Mouse (Mus musculus) thymus, adult 2 months (tissue): Measurements from ENCODE around the gene Lpin2. TPM values are rescaled to one million over a fixed set of nuclear protein-coding genes. Genes with fewer than 3 reads are reported as not detected.

Experiments used
- DNase-seq: peaks from one replicate; pipeline ENCODE4 v3.0.0; 2021
- H3K27ac ChIP-seq: fragments of 200-500 bp; 2 replicates; pipeline ENCODE4 v1.5.1; 2012; ENCODE audit warnings: low read length, control low read depth; ENCODE audit not compliant: control insufficient read depth, insufficient read depth
- H3K27me3 ChIP-seq: fragments of 200-500 bp; 2 replicates; pipeline ENCODE4 v1.6.1; 2012; ENCODE audit warnings: mild to moderate bottlenecking, low read length, moderate library complexity, mixed read lengths; ENCODE audit not compliant: control insufficient read depth, insufficient read depth
- H3K36me3 ChIP-seq: fragments of 200-500 bp; 2 replicates; pipeline ENCODE4 v1.6.1; 2012; ENCODE audit warnings: mild to moderate bottlenecking, low read length, moderate library complexity; ENCODE audit not compliant: control insufficient read depth, insufficient read depth
- H3K4me1 ChIP-seq: fragments of 200-500 bp; replicated peaks from 2 replicates; pipeline ENCODE4 v1.6.1; 2012; ENCODE audit warnings: low read length; ENCODE audit not compliant: control insufficient read depth, insufficient read depth
- H3K4me3 ChIP-seq: fragments of 200-500 bp; 2 replicates; pipeline ENCODE4 v1.5.1; 2012; ENCODE audit warnings: mild to moderate bottlenecking, low read length, control low read depth, moderate library complexity; ENCODE audit not compliant: control insufficient read depth, insufficient read depth
- CTCF ChIP-seq: fragments of 200-500 bp; IDR thresholded peaks from 2 replicates; pipeline ENCODE4 v1.5.1; 2012; ENCODE audit warnings: mild to moderate bottlenecking, control low read depth, low read length, moderate library complexity, borderline replicate concordance; ENCODE audit not compliant: control insufficient read depth, poor library complexity, insufficient read depth; ENCODE audit errors: extremely low read depth
- POLR2A ChIP-seq: fragments of 200-500 bp; IDR thresholded peaks from 2 replicates; pipeline ENCODE4 v1.6.1; 2012; ENCODE audit warnings: mild to moderate bottlenecking, low read length, control low read depth, moderate library complexity; ENCODE audit not compliant: control insufficient read depth, poor library complexity, insufficient read depth; ENCODE audit errors: extremely low read depth
- WGBS: fragments of 180-500 bp; shearing (Covaris S2); methylation state at CpG from one replicate; pipeline ENCODE4 v1.1.7; 2018; 5-methylcytosine and 5-hydroxymethylcytosine counted together
- polyA plus RNA-seq: library from polyadenylated mRNA; depleted of rRNA; stranded (reverse); fragments of >200 nt; gene quantifications from 2 replicates; pipeline ENCODE4 v1.2.3, GENCODE M21; 2012

The Lpin2 gene
- polyA plus RNA-seq, 1 experiment, result 16.7 TPM

GRCm38 (mm10) chr17:71208376-71208775, 26.0 kb downstream of the Lpin2 start:
- Histone ChIP-seq H3K4me3 (no peak overlapping the region), H3K27me3 (no peaks in the 10 kb centered on the region), H3K36me3 (no peaks in the 10 kb centered on the region), H3K27ac (no peak overlapping the region), H3K4me1 (peaks cover 4% of the 10 kb centered on the region)
- no peak for TF ChIP-seq POLR2A
- no peak for TF ChIP-seq CTCF
- DNase-seq, result no peak
- 100% methylated on average over 1 of the region's 1 CpGs for WGBS

- H3K27ac ChIP-seq, result no peak overlapping the region
- TF ChIP-seq POLR2A (no peak), CTCF (no peak)
- no peaks in the 10 kb centered on the region for H3K36me3 ChIP-seq
- no peak for DNase-seq
- peaks cover 4% of the 10 kb centered on the region for H3K4me1 ChIP-seq
- WGBS, result 93% methylated on average over 1 of the region's 1 CpGs
- no peak overlapping the region for H3K4me3 ChIP-seq
- H3K27me3 ChIP-seq, result no peaks in the 10 kb centered on the region
These were observed 26.6 kb downstream of the Lpin2 start for GRCm38 (mm10) chr17:71208921-71209320.

GRCm38 (mm10) chr17:71209936-71210335, 27.6 kb downstream of the Lpin2 start:
- 54% methylated on average over 3 of the region's 3 CpGs for WGBS
- DNase-seq, result no peak
- H3K4me1 ChIP-seq, result peaks cover 9% of the 10 kb centered on the region
- no peaks in the 10 kb centered on the region for H3K36me3 ChIP-seq
- no peak overlapping the region for H3K4me3 ChIP-seq
- H3K27me3 ChIP-seq, result no peaks in the 10 kb centered on the region
- TF ChIP-seq CTCF (no peak), POLR2A (no peak)
- no peak overlapping the region for H3K27ac ChIP-seq

- WGBS, result 92% methylated on average over 6 of the region's 6 CpGs
- no peak overlapping the region for H3K4me3 ChIP-seq
- TF ChIP-seq POLR2A (no peak), CTCF (no peak)
- DNase-seq, result no peak
- peaks cover 8% of the 10 kb centered on the region for H3K4me1 ChIP-seq
- H3K27ac ChIP-seq, result no peak overlapping the region
- no peaks in the 10 kb centered on the region for H3K36me3 ChIP-seq
- H3K27me3 ChIP-seq, result no peaks in the 10 kb centered on the region
These were observed 29.7 kb downstream of the Lpin2 start for GRCm38 (mm10) chr17:71211962-71212646.

GRCm38 (mm10) chr17:71213666-71214065, 31.3 kb downstream of the Lpin2 start:
- Histone ChIP-seq H3K27me3 (no peaks in the 10 kb centered on the region), H3K27ac (no peak overlapping the region), H3K4me1 (peaks cover 8% of the 10 kb centered on the region), H3K4me3 (no peak overlapping the region), H3K36me3 (peaks cover 3% of the 10 kb centered on the region; the same call in 1 of the 2 replicates)
- TF ChIP-seq CTCF, result no peak
- TF ChIP-seq POLR2A, result no peak
- DNase-seq, result no peak
- 98% methylated on average over 1 of the region's 1 CpGs for WGBS

- DNase-seq, result no peak
- Histone ChIP-seq H3K4me3 (no peak overlapping the region), H3K27me3 (no peaks in the 10 kb centered on the region), H3K4me1 (peaks cover 8% of the 10 kb centered on the region), H3K36me3 (peaks cover 3% of the 10 kb centered on the region; the same call in 1 of the 2 replicates), H3K27ac (no peak overlapping the region)
- WGBS, result 36% methylated on average over 17 of the region's 17 CpGs
- TF ChIP-seq POLR2A, result no peak
- no peak for TF ChIP-seq CTCF
These were observed 32.3 kb downstream of the Lpin2 start for GRCm38 (mm10) chr17:71214514-71215240.
